In the genomic region with DNA sequence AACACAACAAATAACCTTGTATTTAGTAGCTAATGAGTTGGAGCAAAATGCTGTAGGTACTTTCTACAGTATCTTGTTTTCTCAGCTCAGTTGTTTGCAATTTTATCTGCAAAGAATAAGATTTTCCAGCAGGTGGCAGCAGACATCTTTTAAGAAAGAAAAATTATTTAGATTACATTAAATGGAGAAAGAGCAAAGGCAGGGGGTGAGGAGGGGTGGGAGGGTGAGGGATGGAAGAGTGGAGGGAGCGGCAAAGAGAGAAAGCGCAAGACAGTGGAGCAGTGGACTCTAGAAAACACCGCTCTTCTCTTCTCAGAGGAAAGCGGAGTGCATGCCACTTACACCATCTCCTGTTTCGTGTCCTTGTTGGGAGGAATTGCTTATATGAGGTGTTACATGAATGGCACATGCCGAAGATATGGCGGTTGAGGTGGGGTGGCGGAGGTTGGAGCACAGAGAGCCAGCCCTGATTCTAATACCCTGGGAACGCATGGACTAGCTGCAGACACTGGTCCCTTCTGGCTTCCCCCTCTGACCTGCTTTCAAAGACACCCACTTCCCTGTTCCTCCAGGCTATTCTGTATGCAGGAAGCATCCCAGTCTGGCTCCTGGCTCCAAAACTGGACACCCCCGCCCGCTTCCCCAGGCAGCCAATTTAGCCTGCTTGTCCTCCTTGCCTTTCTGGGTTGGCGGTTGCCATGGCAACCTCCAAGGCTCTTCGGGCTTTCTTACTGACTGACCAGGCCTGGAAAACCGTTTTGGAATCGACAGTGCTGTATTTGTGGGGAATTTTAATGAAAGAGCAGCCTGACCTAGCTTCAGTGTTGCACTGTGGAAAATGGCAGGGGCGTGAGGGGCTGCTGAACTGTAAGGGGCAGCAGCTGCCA, we compare ENCODE assay signal across 8 mouse cellular contexts.
DNase-seq lines count a peak whose midpoint lies in the region; ATAC-seq lines count a peak whose summit lies in the region.

No protein-coding gene starts in this region.

- H3K4me2 ChIP-seq in embryonic facial prominence, embryonic 12.5 days (replicated peaks): peak overlapping the region; percentile 61
- H3K4me2 ChIP-seq in heart, embryonic 11.5 days: peak overlapping the region; percentile 62
- 0 out of 2 replicates have a peak overlapping the region, but pooled peaks have one; percentile 5 for H3K4me2 ChIP-seq in liver, embryonic 12.5 days

- WGBS in embryonic facial prominence, embryonic 12.5 days: 12% methylated on average over 16 of the region's 16 CpGs
- 29% methylated on average over 16 of the region's 16 CpGs for WGBS in heart, embryonic 11.5 days (ENCODE audit: insufficient replicate concordance)
- WGBS in liver, embryonic 12.5 days (ENCODE audit: insufficient replicate concordance): 32% methylated on average over 16 of the region's 16 CpGs

- peak; percentile 79 for ATAC-seq in embryonic facial prominence, embryonic 12.5 days (ENCODE audit: insufficient number of reproducible peaks, insufficient read depth, low FRiP score, low TSS enrichment)
- no peak for ATAC-seq in heart, embryonic 11.5 days (replicated peaks; ENCODE audit: insufficient number of reproducible peaks, low FRiP score, low TSS enrichment)
- ATAC-seq in liver, embryonic 12.5 days: no peak
- no peak for ATAC-seq in monocyte, adult 5-6 weeks (replicated peaks; ENCODE audit: insufficient number of reproducible peaks, low FRiP score, low TSS enrichment, poor library complexity, severe bottlenecking)

- no peaks in the 10 kb centered on the region for H3K27me3 ChIP-seq in embryonic facial prominence, embryonic 12.5 days
- no peaks in the 10 kb centered on the region for H3K27me3 ChIP-seq in heart, embryonic 11.5 days (ENCODE audit: control insufficient read depth, insufficient read depth, low read length)
- H3K27me3 ChIP-seq in liver, embryonic 12.5 days (replicated peaks): peaks cover 5% of the 10 kb centered on the region; the same call in 1 of the 2 replicates

- H3K4me1 ChIP-seq in embryonic facial prominence, embryonic 12.5 days: peaks cover 5% of the 10 kb centered on the region; the same call in 1 of the 2 replicates
- H3K4me1 ChIP-seq in heart, embryonic 11.5 days (ENCODE audit: control insufficient read depth, insufficient read depth, low read length): no peaks in the 10 kb centered on the region
- H3K4me1 ChIP-seq in liver, embryonic 12.5 days: no peaks in the 10 kb centered on the region

- DNase-seq in 3134 (ENCODE audit: extremely low read depth, insufficient read length, low spot score): peak; percentile 5
- peak; percentile 42 for DNase-seq in adrenal gland, adult 2 months
- DNase-seq in kidney, postnatal 14 days: peak; percentile 8
- peak; percentile 95 for DNase-seq in right cerebral cortex, adult 18-20 months

- peak overlapping the region; percentile 36 for H3K4me3 ChIP-seq in embryonic facial prominence, embryonic 12.5 days
- peak overlapping the region; percentile 30 for H3K4me3 ChIP-seq in heart, embryonic 11.5 days (ENCODE audit: low read depth, low read length)
- H3K4me3 ChIP-seq in liver, embryonic 12.5 days: no peak overlapping the region

- no peaks in the 10 kb centered on the region for H3K9me3 ChIP-seq in embryonic facial prominence, embryonic 12.5 days
- no peaks in the 10 kb centered on the region; the same call in 1 of the 2 replicates for H3K9me3 ChIP-seq in heart, embryonic 11.5 days (replicated peaks; ENCODE audit: control insufficient read depth, low read length)
- H3K9me3 ChIP-seq in liver, embryonic 12.5 days (replicated peaks): no peaks in the 10 kb centered on the region

- peak overlapping the region; percentile 67; the same call in 1 of the 2 replicates for H3K27ac ChIP-seq in embryonic facial prominence, embryonic 12.5 days
- no peak overlapping the region for H3K27ac ChIP-seq in heart, embryonic 11.5 days (ENCODE audit: low read depth, low read length)
- H3K27ac ChIP-seq in liver, embryonic 12.5 days: no peak overlapping the region

- H3K36me3 ChIP-seq in embryonic facial prominence, embryonic 12.5 days: no peaks in the 10 kb centered on the region
- no peaks in the 10 kb centered on the region for H3K36me3 ChIP-seq in heart, embryonic 11.5 days (ENCODE audit: control insufficient read depth, insufficient read depth, low read length)
- no peaks in the 10 kb centered on the region for H3K36me3 ChIP-seq in liver, embryonic 12.5 days

- no peak overlapping the region; the same call in 1 of the 2 replicates for H3K9ac ChIP-seq in embryonic facial prominence, embryonic 12.5 days
- H3K9ac ChIP-seq in heart, embryonic 11.5 days (ENCODE audit: low read depth, low read length): no peak overlapping the region
- no peak overlapping the region for H3K9ac ChIP-seq in liver, embryonic 12.5 days

Comparison
In these comparisons a context has a peak if more than half of its experiments do, and no peak if none do; other contexts are left out.
1. DNase-seq: peak in every context shown above with its lines; median percentile 95 in right cerebral cortex, adult 18-20 months; 42 in adrenal gland, adult 2 months; 8 in kidney, postnatal 14 days; 5 in 3134.
2. H3K4me2 ChIP-seq: peak in every context shown above with its lines; median percentile 62 in heart, embryonic 11.5 days; 61 in embryonic facial prominence, embryonic 12.5 days; 5 in liver, embryonic 12.5 days.